Mouse (Mus musculus): Measurements from ENCODE around the gene Kif26b. TPM values are rescaled to one million over a fixed set of nuclear protein-coding genes. Genes with fewer than 3 reads are reported as not detected.

Gene Kif26b
- total and polyA plus RNA-seq, 3 experiments, result 0.86 to 3.0 (median 2.4) TPM

- Histone ChIP-seq H3K36me3 (ENCODE audit: control insufficient read depth, insufficient read depth, low read length) (no peaks in the 10 kb centered on the region), H3K27ac (no peak overlapping the region), H3K4me3 (no peak overlapping the region), H3K4me1 (ENCODE audit: control insufficient read depth, insufficient read depth, low read length) (no peaks in the 10 kb centered on the region), H3K79me2 (replicated peaks; ENCODE audit: control insufficient read depth, insufficient read depth, low read length) (no peaks in the 10 kb centered on the region), H3K9ac (ENCODE audit: low read depth, low read length) (no peak overlapping the region), H3K27me3 (ENCODE audit: control insufficient read depth, insufficient read depth, low read length) (no peaks in the 10 kb centered on the region)
- intact Hi-C loops (cut with DNase I), result no loop called here
- DNase-seq, result no peak
- WGBS, result 87% methylated on average over 8 of the region's 8 CpGs
- TF ChIP-seq CTCF (IDR thresholded peaks at IDR 0.05) (no peak), EP300 (IDR thresholded peaks at IDR 0.05; ENCODE audit: insufficient read depth, low read depth, low read length) (no peak), POLR2A (IDR thresholded peaks at IDR 0.05; ENCODE audit: insufficient read depth, low read depth, low read length) (no peak)
Observed at GRCm38 (mm10) chr1:178556226-178556625, 27.3 kb downstream of the Kif26b start.

- intact Hi-C loops (cut with DNase I), result no loop called here
Observed at GRCm38 (mm10) chr1:178560043-178560442, 31.1 kb downstream of the Kif26b start.

GRCm38 (mm10) chr1:178563834-178564233 lies 34.9 kb downstream of the Kif26b start:
- Histone ChIP-seq H3K36me3 (ENCODE audit: control insufficient read depth, insufficient read depth, low read length) (no peaks in the 10 kb centered on the region), H3K4me1 (ENCODE audit: control insufficient read depth, insufficient read depth, low read length) (no peaks in the 10 kb centered on the region), H3K9ac (ENCODE audit: low read depth, low read length) (no peak overlapping the region), H3K4me3 (no peak overlapping the region), H3K79me2 (replicated peaks; ENCODE audit: control insufficient read depth, insufficient read depth, low read length) (no peaks in the 10 kb centered on the region), H3K27me3 (ENCODE audit: control insufficient read depth, insufficient read depth, low read length) (no peaks in the 10 kb centered on the region), H3K27ac (no peak overlapping the region)
- DNase-seq, result no peak
- no peak for TF ChIP-seq EP300 (IDR thresholded peaks at IDR 0.05; ENCODE audit: insufficient read depth, low read depth, low read length)
- TF ChIP-seq POLR2A (IDR thresholded peaks at IDR 0.05; ENCODE audit: insufficient read depth, low read depth, low read length), result no peak
- no peak for TF ChIP-seq CTCF (IDR thresholded peaks at IDR 0.05)
- intact Hi-C loops (cut with DNase I), result no loop called here
- 69% methylated on average over 2 of the region's 2 CpGs for WGBS

More at GRCm38 (mm10) chr1:178560043-178560442, 31.1 kb downstream of the Kif26b start:
- DNase-seq, result no peak
- Histone ChIP-seq H3K4me3 (no peak overlapping the region), H3K9ac (ENCODE audit: low read depth, low read length) (no peak overlapping the region), H3K4me1 (ENCODE audit: control insufficient read depth, insufficient read depth, low read length) (no peaks in the 10 kb centered on the region), H3K27me3 (ENCODE audit: control insufficient read depth, insufficient read depth, low read length) (no peaks in the 10 kb centered on the region), H3K36me3 (ENCODE audit: control insufficient read depth, insufficient read depth, low read length) (no peaks in the 10 kb centered on the region), H3K27ac (no peak overlapping the region), H3K79me2 (replicated peaks; ENCODE audit: control insufficient read depth, insufficient read depth, low read length) (no peaks in the 10 kb centered on the region)
- WGBS, result 98% methylated on average over 1 of the region's 1 CpGs
- TF ChIP-seq EP300 (IDR thresholded peaks at IDR 0.05; ENCODE audit: insufficient read depth, low read depth, low read length) (no peak), CTCF (IDR thresholded peaks at IDR 0.05) (peak; percentile 33), POLR2A (IDR thresholded peaks at IDR 0.05; ENCODE audit: insufficient read depth, low read depth, low read length) (no peak)

DNA sequence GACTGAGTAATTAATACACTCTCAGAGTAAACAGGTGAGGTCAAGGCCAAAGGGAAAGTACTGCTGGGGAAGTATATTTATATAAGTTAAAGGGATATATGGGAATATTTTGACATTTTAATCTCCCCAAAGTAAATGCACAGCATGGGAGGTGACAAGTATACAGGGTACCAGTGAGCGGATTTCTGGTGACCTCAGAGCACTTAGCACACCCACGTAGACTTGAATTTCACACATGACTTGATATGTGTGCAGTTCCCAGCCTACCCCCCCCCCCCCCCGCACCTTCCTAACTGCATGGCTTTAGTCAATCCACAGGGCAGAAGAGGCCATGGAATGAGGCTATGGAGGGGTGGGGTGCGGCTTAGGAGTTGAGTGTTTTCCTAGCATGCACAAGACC lies 35.9 kb downstream of the Kif26b start:
- WGBS, result 73% methylated on average over 4 of the region's 4 CpGs
- no peaks in the 10 kb centered on the region for H3K79me2 ChIP-seq (replicated peaks; ENCODE audit: control insufficient read depth, insufficient read depth, low read length)
- H3K9ac ChIP-seq (ENCODE audit: low read depth, low read length), result no peak overlapping the region
- intact Hi-C loops (cut with DNase I), result no loop called here
- TF ChIP-seq POLR2A (IDR thresholded peaks at IDR 0.05; ENCODE audit: insufficient read depth, low read depth, low read length), result no peak
- TF ChIP-seq EP300 (IDR thresholded peaks at IDR 0.05; ENCODE audit: insufficient read depth, low read depth, low read length), result no peak
- TF ChIP-seq CTCF (IDR thresholded peaks at IDR 0.05), result no peak
- H3K4me3 ChIP-seq, result no peak overlapping the region
- H3K4me1 ChIP-seq (ENCODE audit: control insufficient read depth, insufficient read depth, low read length), result no peaks in the 10 kb centered on the region
- no peaks in the 10 kb centered on the region for H3K36me3 ChIP-seq (ENCODE audit: control insufficient read depth, insufficient read depth, low read length)
- no peaks in the 10 kb centered on the region for H3K27me3 ChIP-seq (ENCODE audit: control insufficient read depth, insufficient read depth, low read length)
- DNase-seq, result no peak
- H3K27ac ChIP-seq, result no peak overlapping the region

- TF ChIP-seq POLR2A (IDR thresholded peaks at IDR 0.05; ENCODE audit: insufficient read depth, low read depth, low read length), result no peak
- DNase-seq, result no peak
- H3K4me3 ChIP-seq, result no peak overlapping the region
- no peaks in the 10 kb centered on the region for H3K27me3 ChIP-seq (ENCODE audit: control insufficient read depth, insufficient read depth, low read length)
- intact Hi-C loops (cut with DNase I), result no loop called here
- WGBS, result 84% methylated on average over 7 of the region's 7 CpGs
- no peak overlapping the region for H3K27ac ChIP-seq
- H3K36me3 ChIP-seq (ENCODE audit: control insufficient read depth, insufficient read depth, low read length), result no peaks in the 10 kb centered on the region
- no peaks in the 10 kb centered on the region for H3K4me1 ChIP-seq (ENCODE audit: control insufficient read depth, insufficient read depth, low read length)
- H3K79me2 ChIP-seq (replicated peaks; ENCODE audit: control insufficient read depth, insufficient read depth, low read length), result no peaks in the 10 kb centered on the region
- no peak overlapping the region for H3K9ac ChIP-seq (ENCODE audit: low read depth, low read length)
Observed at GRCm38 (mm10) chr1:178568551-178569545, 39.9 kb downstream of the Kif26b start.

DNA sequence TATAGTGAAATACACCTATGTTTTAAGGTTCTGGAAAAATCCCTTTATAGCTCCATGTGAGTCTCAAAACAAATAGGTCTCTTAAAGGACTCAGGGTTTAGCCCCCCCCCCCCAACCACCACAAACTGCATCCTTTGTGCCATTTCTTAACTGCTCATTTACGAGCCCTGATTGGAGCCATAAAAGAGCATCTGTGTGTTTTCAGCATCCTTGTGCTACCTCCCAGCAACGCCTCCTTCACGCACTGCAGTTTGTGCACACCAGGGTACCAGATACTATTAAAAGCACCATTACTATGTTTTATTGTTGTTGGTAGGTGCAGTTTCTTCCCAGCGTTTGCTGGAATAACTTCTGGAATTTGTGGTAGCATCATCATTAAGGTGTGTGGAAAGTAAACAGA lies 42.1 kb downstream of the Kif26b start:
- Histone ChIP-seq H3K27ac (no peak overlapping the region), H3K27me3 (ENCODE audit: control insufficient read depth, insufficient read depth, low read length) (no peaks in the 10 kb centered on the region), H3K36me3 (ENCODE audit: control insufficient read depth, insufficient read depth, low read length) (no peaks in the 10 kb centered on the region), H3K4me3 (no peak overlapping the region), H3K9ac (ENCODE audit: low read depth, low read length) (no peak overlapping the region), H3K4me1 (ENCODE audit: control insufficient read depth, insufficient read depth, low read length) (no peaks in the 10 kb centered on the region), H3K79me2 (replicated peaks; ENCODE audit: control insufficient read depth, insufficient read depth, low read length) (no peaks in the 10 kb centered on the region)
- 86% methylated on average over 4 of the region's 4 CpGs for WGBS
- DNase-seq, result no peak
- TF ChIP-seq POLR2A (IDR thresholded peaks at IDR 0.05; ENCODE audit: insufficient read depth, low read depth, low read length) (no peak), EP300 (IDR thresholded peaks at IDR 0.05; ENCODE audit: insufficient read depth, low read depth, low read length) (no peak), CTCF (IDR thresholded peaks at IDR 0.05) (no peak)
- intact Hi-C loops (cut with DNase I), result no loop called here
